Mouse (Mus musculus): ENCODE results near the gene Arhgef33.
A peak's percentile ranks its signal among the peaks of the same experiment; 100 is the strongest.
"Not testable (repeated sequence)": the region's sequence is repeated elsewhere in the genome, so short reads cannot be mapped to it uniquely, and the experiment has no call there.

Arhgef33 gene

DNA sequence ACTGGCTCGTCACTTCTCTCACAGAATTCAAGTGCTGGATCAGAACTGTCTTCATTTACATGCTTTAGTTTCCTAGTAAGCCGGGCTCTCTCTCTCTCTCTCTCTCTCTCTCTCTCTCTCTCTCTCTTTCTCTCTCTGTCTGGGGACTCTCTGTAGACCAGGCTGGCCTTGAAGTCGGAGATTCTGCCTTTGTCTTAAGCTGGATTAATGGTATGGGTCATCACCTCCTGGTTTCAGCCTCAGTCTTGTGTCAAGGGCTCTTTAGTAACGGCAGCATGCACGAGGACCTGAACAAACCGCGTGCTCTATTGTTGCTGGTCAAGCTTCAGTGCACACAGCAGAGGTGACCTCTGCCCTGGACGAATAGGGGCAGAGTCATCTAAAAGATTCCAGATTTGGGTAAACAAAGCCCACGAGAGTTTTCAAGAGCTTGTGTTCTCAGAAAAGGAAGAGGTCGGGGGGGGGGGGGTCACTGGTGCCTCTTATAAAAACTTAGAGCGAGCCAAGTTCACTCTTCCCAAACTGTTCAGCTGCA, 39.5 kb downstream of the Arhgef33 start:
- DNase-seq = peak; percentile 10 to 44

DNA sequence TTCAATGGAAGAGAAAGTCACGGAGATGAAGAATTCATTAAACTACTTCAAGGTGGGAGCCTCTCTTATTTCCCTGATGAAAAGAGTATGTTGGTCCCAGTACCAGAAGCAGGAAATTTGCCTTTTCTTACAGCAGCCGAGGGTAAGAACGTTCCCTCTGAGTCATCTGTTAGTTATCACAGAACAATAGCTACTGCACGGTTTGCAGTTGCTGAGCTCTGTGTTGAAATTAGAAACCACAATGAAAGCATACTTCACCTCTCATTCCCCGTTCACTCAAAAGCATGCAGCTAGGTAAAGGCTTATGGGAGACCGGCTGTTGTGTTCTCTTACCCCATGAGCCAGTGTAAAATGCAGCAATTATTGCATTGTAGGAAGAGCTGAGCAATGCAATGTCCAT, 40.0 kb downstream of the Arhgef33 start:
- DNase-seq = no peak

DNA sequence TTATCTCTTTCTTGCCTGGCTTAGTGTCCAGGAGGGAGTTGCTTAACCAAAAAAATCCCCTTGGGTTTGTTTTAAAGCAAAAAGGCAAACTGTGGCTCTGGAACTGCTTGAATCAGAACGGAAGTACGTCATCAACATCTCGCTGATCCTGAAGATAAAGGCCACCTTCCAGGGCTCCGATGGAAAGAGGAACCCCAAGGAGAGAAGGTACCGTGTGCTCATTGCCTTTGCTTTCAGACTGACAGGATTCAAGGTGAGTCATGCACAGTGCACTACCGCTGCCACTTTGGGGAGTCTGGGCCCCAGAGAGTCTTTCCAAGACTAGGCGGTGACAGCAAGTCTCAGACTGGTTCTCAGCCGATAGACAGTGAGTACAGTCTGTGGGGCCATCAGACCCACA, 53.0 kb downstream of the Arhgef33 start:
- DNase-seq = no peak

DNA sequence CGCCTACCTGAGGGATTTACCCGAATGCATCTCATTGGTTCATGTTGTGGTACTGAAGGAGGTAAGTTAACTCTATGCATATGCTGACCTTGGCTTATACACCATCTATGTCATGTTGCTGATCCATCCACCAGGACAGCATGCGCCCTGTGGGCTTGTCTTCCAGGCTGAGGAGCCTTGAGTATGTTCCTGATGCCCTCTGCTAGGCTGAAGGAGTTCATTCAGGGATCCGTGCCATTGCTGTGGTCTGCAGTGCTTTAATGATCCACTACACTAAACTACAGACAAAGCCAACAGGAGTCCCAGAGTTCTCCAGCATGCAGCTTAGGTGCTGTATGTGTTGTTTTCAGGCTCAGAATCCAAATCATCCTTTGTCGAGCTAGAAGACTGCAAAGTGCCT, 60.1 kb downstream of the Arhgef33 start:
- DNase-seq = peak; percentile 31 to 46

DNA sequence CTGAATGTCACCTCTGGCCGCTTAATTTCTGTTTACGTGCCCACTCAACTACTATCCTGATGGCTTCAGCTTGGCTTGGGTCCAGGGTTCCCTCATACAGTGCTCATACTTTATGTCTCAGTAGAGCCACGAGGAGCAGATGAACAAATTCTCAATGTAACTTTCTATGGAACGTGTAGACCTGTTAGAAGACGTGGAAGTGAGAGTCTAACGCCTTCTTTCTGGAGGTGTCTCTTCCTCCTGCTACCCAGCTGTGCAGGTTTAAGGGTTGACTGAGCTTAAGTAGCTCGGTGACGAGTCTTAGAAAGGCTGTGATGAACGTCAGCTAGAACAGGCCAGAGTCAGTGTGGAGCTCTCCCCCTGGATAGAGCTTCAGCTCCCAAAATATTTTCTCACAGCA, 61.4 kb downstream of the Arhgef33 start:
- no peak for DNase-seq

DNA sequence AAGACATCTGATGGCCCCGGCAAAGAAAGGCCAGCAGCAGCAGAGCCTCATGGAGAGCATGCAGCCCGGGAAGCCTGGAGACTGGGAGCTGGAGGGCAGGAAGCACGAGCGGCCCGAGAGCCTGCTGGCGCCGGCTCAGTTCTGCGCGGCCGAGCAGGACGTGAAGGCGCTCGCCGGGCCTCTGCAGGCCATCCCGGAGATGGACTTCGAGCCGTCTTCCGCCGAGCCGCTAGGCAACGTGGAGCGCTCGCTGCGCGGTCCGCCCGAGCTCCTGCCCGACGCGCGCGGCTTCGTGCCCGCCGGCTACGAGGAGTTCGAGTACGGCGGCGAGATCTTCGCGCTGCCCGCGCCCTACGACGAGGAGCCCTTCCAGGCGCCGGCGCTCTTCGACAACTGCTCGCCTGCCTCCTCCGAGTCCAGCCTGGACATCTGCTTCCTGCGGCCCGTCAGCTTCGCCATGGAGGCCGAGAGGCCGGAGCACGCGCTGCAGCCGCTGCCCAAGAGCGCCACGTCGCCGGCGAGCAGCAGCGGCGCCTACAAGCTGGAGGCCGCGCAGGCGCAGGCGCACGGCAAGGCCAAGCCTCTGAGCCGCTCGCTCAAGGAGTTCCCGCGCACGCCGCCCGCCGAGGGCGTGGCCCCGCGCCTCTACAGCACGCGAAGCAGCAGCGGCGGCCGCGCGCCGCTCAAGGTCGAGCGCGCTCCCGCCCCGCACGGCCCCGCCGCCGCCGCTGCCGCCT, 66.0 kb downstream of the Arhgef33 start, which contains the start of gene Gm10190:
TSS of gene Gm10190 (minus strand) at position 553 of the 737 bp plus-strand sequence.
- DNase-seq = peak; percentile 93 to 94

DNA sequence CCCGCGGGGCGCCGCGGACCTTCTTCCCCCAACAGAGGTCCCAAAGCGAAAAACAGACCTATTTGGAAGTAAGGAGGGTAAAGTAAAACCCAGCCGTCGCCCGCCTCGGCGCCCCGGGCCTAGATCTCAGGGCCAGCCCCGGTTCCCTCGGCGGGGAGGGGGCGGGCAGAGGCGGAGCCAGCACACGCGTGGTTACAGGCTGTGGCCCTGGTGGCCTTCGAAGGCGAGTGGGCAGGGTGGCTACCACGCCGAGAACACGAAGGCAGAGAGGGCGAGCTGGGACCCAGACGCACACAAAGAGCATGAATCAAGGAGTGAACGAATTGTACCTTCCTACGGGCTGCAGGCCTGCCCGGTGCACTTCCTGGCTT, 66.5 kb downstream of the Arhgef33 start:
- no peak for DNase-seq

DNA sequence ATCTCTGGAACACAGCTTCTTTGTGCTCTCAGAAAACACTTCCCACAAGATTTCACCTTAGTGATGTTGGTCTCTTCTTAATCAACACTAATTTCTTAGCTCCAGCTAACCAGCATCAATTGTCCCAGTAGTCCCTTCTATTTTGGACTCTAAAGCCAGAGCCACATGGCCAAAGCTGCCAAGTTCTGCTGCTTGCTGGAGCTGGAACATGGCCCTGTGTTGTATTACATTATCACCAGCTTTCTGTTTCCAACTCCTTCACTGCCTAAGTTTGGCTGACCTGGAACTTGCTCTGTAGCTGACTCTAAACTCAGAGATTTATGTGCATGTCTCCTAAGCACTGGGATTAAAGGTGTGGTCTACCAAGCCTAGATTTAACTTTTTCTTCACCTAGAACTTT, 71.2 kb downstream of the Arhgef33 start:
- not testable (repeated sequence) for DNase-seq

DNA sequence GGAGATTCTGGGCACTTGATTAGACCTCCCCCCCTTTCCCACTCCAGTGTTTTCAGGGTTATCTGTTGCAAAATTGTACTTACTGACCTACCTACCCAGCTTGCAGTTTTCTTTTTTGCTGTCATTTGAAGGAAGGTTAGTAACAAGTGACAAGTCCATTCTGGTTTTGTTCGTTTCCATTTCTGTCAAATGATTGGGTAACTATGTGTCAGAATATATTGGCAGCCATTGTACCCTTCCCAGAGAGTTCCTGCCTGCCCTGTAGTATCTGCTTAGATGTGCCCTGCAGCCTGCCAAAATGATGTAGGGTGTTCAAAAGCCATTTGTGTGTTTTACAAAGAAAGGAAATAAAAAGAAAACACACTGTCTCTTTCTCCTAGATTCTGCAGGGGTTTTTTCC, 78.5 kb downstream of the Arhgef33 start:
- DNase-seq = no peak

DNA sequence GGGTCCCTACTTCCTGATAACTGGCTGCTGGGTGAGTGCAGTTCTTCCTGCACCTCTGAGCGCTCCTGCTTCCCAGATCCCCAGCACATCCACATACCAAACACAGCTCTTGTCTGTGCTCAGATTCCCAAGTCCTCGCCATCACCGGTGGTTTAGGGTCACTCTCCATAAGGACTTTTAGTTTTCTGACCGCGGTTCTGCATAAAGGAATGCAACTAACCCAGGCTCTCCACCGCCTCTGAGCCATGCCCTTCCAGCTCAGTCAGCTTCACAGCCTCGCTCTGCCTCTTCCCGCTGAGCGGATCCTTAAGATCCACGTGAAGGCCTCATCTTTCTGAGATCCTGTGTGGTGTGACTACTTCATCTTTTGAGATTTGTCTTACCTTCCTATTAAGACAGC, 82.8 kb downstream of the Arhgef33 start:
- no peak for DNase-seq

DNA sequence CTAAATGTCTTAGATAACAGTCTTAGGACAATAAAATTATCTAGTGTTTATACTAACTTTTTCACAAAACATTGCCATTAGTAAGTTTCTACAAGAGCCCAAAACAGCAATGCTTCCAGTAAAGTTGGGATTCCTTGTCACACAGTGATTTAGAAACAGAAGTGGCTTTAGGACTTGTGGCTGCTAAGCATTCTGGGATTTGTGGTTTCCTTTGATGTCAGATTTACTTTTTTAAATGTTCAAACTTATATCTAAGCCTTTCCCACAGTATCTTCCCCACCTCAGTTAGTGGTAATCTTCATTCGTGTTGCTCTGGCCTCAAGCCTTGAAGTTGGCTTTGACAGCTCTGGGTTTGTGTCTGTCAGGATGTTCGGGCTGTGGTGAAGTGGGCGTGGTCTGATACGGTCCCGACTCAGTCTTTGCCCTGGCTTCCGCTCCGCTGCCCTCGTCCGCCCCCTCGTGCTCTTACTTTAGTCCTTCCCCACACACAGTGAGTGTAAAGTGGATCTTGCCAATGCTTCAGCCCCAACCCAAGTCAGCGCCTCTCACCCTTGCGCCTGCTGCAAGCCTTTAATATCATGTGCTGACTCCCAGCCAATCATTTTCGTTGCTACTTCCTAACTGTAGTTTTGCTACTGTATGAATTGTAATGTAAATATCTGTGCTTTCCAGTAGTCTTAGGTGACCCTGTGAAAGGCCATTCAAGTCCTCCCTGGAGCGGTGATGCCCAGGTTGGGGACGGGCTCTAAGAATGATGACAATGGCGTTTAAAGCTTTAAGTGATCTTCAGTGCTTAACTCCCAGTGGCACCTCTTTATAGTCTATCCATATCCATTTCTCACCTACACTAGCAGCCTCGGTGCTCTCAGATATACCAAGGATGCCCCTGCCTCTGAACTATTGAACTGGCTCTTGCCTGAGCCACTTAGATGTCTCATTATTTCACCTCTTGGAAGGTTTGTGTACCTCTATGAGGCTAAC, 84.5 kb downstream of the Arhgef33 start:
- peak; percentile 69 to 79 for DNase-seq

DNA sequence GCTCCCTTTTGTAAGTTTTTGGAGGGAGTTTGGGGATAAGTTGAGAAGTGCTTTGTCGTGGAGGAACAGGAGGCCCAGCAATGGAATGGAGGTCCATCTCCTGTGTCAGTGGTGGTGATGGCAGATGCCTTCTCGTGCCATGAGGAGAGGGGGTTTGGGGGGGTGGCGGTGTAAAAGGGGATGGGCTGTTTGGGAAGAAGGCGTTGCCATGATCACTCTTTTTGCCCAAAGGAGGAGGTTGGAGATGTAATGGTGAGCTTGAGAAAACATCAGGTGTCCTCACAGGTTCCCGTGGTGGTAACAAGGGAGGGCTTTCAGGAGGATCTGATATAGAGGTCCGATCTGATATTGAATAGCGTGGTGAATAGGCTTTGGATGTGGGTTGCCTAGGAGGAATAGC, 91.0 kb downstream of the Arhgef33 start:
- no peak for DNase-seq

DNA sequence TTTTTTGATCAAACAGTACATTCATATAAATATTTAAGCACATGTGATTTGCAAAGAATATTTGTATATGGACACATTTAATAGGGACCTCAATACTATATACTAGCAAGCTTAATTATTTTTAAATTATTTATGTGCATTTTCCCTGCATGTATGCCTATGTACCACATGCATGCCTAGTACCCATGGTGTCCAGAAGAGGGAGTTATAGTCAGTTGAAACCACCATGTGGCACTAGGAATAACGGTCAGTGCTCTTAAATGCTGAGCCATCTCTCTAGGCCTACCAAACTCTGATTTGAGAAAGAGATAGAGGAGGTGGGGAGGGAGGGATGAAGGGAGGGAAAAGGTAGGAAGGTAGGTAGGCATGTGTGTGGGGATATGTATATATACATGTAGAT, 104.0 kb downstream of the Arhgef33 start:
- DNase-seq = peak in 1 of 2 experiments; percentile 8

DNA sequence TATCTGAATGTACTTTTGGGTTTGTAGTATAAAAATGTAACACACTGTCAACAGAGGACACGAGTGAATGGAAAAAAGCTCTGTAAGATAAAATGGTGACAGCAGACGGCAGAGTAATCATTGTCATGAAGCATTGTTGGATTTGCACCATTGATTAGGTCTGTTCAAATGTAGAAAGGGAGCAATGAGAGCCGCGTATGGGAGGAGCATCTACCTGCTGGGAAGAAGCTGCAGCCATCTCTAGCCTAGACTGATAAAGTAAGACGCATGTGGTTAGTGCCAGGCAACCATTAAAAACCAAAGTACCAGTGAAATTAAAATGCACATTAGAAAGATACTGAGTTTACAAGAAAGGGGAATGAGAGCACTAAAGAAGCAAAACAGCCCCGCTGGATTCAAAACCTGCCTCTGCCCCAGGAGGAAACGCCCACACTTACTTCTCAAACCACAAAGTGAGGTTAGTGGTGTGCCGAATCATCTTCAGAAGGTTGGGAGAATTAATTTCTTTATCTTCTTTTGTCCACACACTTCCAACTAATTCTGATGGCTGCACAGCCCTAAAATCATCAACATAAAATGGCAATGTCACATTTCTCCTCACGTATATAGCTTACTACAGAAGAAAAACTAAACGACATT, 111.5 kb downstream of the Arhgef33 start:
- DNase-seq = no peak

DNA sequence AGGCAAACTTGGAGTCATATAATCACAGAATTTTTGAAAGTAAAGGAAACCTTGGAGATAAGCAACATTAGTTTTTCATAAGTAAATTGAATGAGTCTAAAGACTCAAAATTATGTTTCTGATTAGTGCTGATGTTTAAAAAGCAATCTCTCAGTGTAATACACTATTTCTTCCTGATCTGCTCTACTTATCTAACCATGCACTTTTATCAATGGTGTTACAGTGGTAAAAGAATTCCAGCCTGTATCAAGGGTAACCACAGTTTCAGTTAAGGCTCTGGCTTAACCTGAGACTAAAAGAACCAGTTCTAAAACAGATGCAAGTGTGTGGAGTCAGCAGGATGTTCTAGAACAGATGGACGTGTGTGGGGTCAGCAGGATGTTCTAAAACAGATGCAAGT, 113.8 kb downstream of the Arhgef33 start:
- DNase-seq = no peak

DNA sequence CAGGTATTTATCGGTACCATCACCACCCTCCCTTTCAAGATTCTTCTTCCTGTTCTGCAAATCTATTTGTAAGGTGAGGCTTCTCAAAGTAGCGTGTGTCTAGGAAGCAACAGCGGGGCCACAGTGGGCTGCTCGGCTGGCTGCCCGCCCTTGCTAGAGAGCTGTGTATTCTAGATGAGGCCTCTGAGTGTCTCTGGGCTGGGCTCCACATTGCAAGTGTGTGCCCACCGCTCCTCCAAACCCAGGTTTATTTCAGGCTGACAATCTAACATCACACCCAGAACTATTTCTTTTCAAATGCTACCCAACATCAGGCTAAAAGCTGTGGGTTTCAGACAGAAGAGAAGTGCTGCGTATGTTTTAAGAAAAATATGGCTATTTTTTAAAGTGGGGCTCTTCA, 119.0 kb downstream of the Arhgef33 start:
- no peak for DNase-seq

DNA sequence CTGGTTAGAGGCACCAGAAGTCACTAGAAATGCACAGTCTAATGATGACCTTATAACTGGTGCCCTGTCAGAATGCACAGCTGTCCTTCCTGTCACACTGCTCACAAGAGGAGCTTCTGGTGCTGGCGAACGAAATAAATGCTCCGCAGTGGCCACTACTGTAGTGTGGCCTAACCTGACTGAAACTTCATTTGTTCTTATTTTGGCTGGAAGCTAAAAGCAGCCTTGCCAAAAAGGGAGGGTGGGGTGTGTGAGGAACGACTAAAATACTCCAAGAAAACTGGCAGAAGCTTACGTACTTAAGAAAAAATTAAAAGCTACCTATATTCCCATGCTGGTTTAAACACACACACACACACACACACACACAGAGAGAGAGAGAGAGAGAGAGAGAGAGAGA, 119.7 kb downstream of the Arhgef33 start:
- DNase-seq = peak; percentile 29 to 43

DNA sequence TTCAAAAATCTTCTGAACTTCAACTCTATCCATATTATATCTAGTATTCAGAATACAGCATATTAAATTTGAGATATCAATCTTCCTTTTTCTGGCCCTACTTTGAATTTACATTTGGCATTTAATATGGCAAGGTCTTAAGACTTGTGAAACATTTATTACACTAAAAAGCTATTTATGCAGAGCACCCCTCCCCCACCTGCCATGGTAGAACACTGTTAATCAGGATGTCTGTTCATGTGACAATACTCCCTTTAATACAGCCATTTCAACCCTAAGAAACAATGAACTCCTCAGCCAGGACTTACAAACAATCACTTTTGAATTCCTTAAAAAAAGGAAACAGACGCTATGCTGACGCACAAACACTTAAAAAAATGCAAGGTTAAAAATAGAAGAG, 120.8 kb downstream of the Arhgef33 start:
- DNase-seq = peak; percentile 40 to 59

DNA sequence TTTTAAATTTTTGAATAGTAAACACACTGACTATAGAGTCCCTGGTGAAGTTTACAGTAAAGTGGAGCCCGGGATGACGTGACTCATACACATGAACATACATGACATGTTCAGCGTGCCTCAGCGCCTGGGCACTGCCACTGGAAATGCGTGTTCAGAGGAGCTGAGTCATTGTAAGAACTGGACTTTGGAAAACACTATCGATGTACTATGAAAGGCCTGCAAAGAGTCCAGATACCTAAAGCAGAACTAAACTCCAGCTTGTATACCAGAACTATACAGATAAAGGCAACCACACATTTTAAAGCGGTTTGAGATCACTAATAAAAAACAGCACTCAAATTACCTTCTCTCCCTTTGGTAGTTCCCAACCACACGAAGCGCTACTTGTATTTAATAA, 124.8 kb downstream of the Arhgef33 start:
- no peak for DNase-seq

DNA sequence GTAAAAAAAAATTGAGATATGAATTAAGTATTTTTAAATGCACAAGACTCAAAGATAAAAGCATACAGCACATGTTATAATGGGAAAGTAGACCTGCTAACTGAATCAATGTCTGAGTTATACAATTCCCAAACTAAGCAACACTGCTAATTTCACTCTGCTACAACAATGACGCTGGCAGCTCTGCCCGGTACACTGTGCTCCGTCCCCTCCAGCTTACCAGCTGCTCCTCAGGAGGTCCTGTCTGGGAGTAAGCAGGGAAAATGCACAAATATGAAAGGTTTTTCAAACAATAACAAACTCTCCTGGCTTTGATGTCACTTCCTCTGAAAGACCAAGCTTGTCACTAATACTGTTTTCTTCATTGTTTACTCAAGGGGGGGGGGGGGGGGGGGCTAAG, 127.2 kb downstream of the Arhgef33 start:
- peak; percentile 10 to 15 for DNase-seq

DNA sequence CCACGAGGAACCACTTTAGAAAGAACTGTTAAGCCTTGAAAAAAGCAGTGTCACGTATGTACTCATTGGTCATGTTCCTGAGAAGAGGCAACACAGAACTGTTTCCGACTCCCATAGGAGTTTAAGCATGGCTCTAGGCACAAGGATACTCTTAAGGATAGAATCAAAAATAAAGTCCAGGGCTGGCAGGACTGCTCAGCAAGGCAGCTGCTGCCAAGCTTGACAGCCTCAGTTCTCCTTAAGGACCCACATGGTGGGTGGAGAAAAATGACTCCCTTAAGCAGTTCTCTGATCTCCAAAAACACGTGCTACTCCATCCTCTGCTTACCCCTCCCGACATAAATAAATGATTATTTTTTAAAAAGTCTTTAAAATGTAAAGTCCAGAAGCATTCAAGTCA, 128.5 kb downstream of the Arhgef33 start:
- no peak for DNase-seq

DNA sequence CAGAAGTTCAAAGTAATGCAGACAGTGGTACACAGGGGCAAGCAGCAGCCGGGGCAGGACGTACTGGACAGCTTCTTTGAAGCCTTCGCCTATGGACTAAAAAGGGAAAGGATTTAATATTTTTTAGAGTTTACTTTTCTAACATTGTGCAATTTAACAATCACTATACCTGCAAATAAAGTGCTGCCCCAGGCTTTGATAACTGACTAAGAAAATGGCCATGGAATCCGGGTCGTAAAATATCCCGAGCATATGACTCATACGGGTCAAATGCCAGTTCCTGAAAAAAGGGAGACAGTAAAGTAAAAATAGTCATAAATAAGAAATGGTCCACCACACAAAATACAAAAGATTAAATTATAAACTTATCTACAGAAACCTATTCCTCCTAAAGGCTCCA, 138.2 kb downstream of the Arhgef33 start:
- no peak for DNase-seq

DNA sequence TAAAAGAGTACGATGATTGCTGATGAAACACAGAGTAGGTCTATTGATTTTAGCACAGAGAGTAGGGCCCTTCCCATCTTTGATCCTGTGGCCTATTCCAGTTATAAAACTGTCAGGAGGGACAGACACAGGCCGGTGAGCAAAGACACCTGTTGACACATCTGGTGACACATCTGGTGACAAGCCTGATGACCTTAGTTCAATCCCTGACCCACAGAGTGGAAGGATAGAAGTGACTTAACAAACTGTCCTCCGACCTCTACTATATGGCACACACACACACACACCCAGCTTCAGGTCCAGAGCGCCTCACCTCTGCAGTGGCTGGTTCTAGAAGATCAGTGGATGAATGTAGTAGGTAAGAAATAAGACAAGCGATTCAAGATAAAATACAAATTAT, 139.3 kb downstream of the Arhgef33 start:
- no peak for DNase-seq
